15 mouse cellular contexts compared by ENCODE assay signal in genomic region chr4:34907026-34907425, GRCm38 (mm10). TPM values are rescaled to one million over a fixed set of nuclear protein-coding genes. Genes with fewer than 3 reads are reported as not detected.
DNase-seq lines count a peak whose midpoint lies in the region; ATAC-seq and TF ChIP-seq lines count a peak whose summit lies in the region.
"Had no signal": no experiment of that assay in that cellular context is flagged by ENCODE, and none has a peak within 500 bp of the region (broad histone marks: within the 10 kb centered on the region; RNA-seq: fewer than 3 reads in every experiment).

No protein-coding gene starts in this region.

- H3K4me2 ChIP-seq in forebrain, postnatal 0 days (ENCODE audit: low read depth) = no peak overlapping the region
- H3K4me2 ChIP-seq in forebrain, embryonic 13.5 days = no peak overlapping the region
- H3K4me2 ChIP-seq in kidney, postnatal 0 days (ENCODE audit: low read length) = no peak overlapping the region
- no peak overlapping the region for H3K4me2 ChIP-seq in kidney, embryonic 14.5 days (replicated peaks; ENCODE audit: low read depth, low read length)
- H3K4me2 ChIP-seq in embryonic facial prominence, embryonic 14.5 days (ENCODE audit: low read depth, low read length) = peak overlapping the region; percentile 23; the same call in 1 of the 2 replicates
- H3K4me2 ChIP-seq: forebrain, embryonic 15.5 days; liver, embryonic 13.5 days; neural tube, embryonic 13.5 days had no signal

- no peaks in the 10 kb centered on the region for H3K4me1 ChIP-seq in forebrain, postnatal 0 days (ENCODE audit: insufficient read depth)
- H3K4me1 ChIP-seq in forebrain, embryonic 13.5 days = no peaks in the 10 kb centered on the region
- no peaks in the 10 kb centered on the region for H3K4me1 ChIP-seq in kidney, postnatal 0 days (replicated peaks; ENCODE audit: insufficient read depth, low read length)
- H3K4me1 ChIP-seq in kidney, embryonic 14.5 days (ENCODE audit: control insufficient read depth, insufficient read depth, low read length) = no peaks in the 10 kb centered on the region
- H3K4me1 ChIP-seq in E14TG2a.4 (replicated peaks; ENCODE audit: low read depth, low read length) = peaks cover 96% of the 10 kb centered on the region
- H3K4me1 ChIP-seq in embryonic facial prominence, embryonic 14.5 days (ENCODE audit: control insufficient read depth, insufficient read depth, low read length) = no peaks in the 10 kb centered on the region
- H3K4me1 ChIP-seq: forebrain, embryonic 15.5 days; liver, embryonic 13.5 days; neural tube, embryonic 13.5 days had no signal

- peak; percentile 13 for DNase-seq in forebrain, postnatal 0 days
- DNase-seq in kidney, postnatal 0 days (ENCODE audit: low spot score) = peak; percentile 35
- DNase-seq in embryonic facial prominence, embryonic 14.5 days (ENCODE audit: low spot score) = peak; percentile 63
- no peak for DNase-seq in cerebellum, postnatal 4 days (ENCODE audit: low spot score in 2 of 2)
- DNase-seq in thymus, postnatal 4 days = no peak
- DNase-seq: adrenal gland, adult 8-10 months; kidney, postnatal 36 days; liver, embryonic 13.5 days had no signal

- no peak overlapping the region for H3K27ac ChIP-seq in forebrain, postnatal 0 days (ENCODE audit: low read depth, low read length)
- H3K27ac ChIP-seq in forebrain, embryonic 13.5 days = no peak overlapping the region
- no peak overlapping the region for H3K27ac ChIP-seq in kidney, postnatal 0 days
- no peak overlapping the region for H3K27ac ChIP-seq in kidney, embryonic 14.5 days (ENCODE audit: low read depth, low read length)
- no peak overlapping the region for H3K27ac ChIP-seq in embryonic facial prominence, embryonic 14.5 days (replicated peaks; ENCODE audit: low read depth, low read length)
- H3K27ac ChIP-seq: forebrain, embryonic 15.5 days; liver, embryonic 13.5 days; neural tube, embryonic 13.5 days had no signal

- H3K4me3 ChIP-seq in forebrain, postnatal 0 days (ENCODE audit: low read depth, low read length) = no peak overlapping the region
- H3K4me3 ChIP-seq in forebrain, embryonic 13.5 days = no peak overlapping the region
- no peak overlapping the region for H3K4me3 ChIP-seq in kidney, postnatal 0 days (replicated peaks; ENCODE audit: low read depth, low read length)
- H3K4me3 ChIP-seq in kidney, embryonic 14.5 days (ENCODE audit: low read length) = no peak overlapping the region
- H3K4me3 ChIP-seq in E14TG2a.4 (replicated peaks; ENCODE audit: low read length) = peak overlapping the region; percentile 43
- no peak overlapping the region for H3K4me3 ChIP-seq in embryonic facial prominence, embryonic 14.5 days (ENCODE audit: low read depth, low read length)
- H3K4me3 ChIP-seq: forebrain, embryonic 15.5 days; liver, embryonic 13.5 days; neural tube, embryonic 13.5 days had no signal

- WGBS in forebrain, postnatal 0 days = 40% methylated on average over 14 of the region's 14 CpGs
- 41% methylated on average over 14 of the region's 14 CpGs for WGBS in forebrain, embryonic 13.5 days
- WGBS in kidney, postnatal 0 days = 46% methylated on average over 14 of the region's 14 CpGs
- WGBS in kidney, embryonic 14.5 days = 46% methylated on average over 14 of the region's 14 CpGs
- WGBS in embryonic facial prominence, embryonic 14.5 days = 33% methylated on average over 14 of the region's 14 CpGs

- no peaks in the 10 kb centered on the region for H3K9me3 ChIP-seq in forebrain, postnatal 0 days (ENCODE audit: low read length)
- H3K9me3 ChIP-seq in forebrain, embryonic 13.5 days (replicated peaks) = no peaks in the 10 kb centered on the region
- no peaks in the 10 kb centered on the region for H3K9me3 ChIP-seq in kidney, postnatal 0 days (replicated peaks; ENCODE audit: low read length)
- H3K9me3 ChIP-seq in kidney, embryonic 14.5 days (ENCODE audit: control insufficient read depth, low read length) = no peaks in the 10 kb centered on the region
- H3K9me3 ChIP-seq in E14TG2a.4 (ENCODE audit: low read length) = no peaks in the 10 kb centered on the region
- no peaks in the 10 kb centered on the region for H3K9me3 ChIP-seq in embryonic facial prominence, embryonic 14.5 days (ENCODE audit: control insufficient read depth, low read length)
- H3K9me3 ChIP-seq: forebrain, embryonic 15.5 days; liver, embryonic 13.5 days; neural tube, embryonic 13.5 days had no signal

- no peaks in the 10 kb centered on the region for H3K27me3 ChIP-seq in forebrain, postnatal 0 days (ENCODE audit: insufficient read depth, low read length)
- H3K27me3 ChIP-seq in forebrain, embryonic 13.5 days = no peaks in the 10 kb centered on the region
- no peaks in the 10 kb centered on the region for H3K27me3 ChIP-seq in kidney, postnatal 0 days (ENCODE audit: insufficient read depth, low read length)
- no peaks in the 10 kb centered on the region for H3K27me3 ChIP-seq in kidney, embryonic 14.5 days (ENCODE audit: control insufficient read depth, insufficient read depth, low read length)
- H3K27me3 ChIP-seq in E14TG2a.4 (ENCODE audit: insufficient read depth, low read length) = no peaks in the 10 kb centered on the region
- no peaks in the 10 kb centered on the region for H3K27me3 ChIP-seq in embryonic facial prominence, embryonic 14.5 days (replicated peaks; ENCODE audit: control insufficient read depth, insufficient read depth, low read length)
- H3K27me3 ChIP-seq: forebrain, embryonic 15.5 days; liver, embryonic 13.5 days; neural tube, embryonic 13.5 days had no signal

- peak; percentile 67 for ATAC-seq in forebrain, postnatal 0 days
- no peak for ATAC-seq in forebrain, embryonic 13.5 days
- ATAC-seq in kidney, postnatal 0 days (replicated peaks; ENCODE audit: low FRiP score, low read depth) = no peak
- no peak for ATAC-seq in kidney, embryonic 14.5 days (ENCODE audit: low FRiP score, low TSS enrichment)
- ATAC-seq in embryonic facial prominence, embryonic 14.5 days (ENCODE audit: low read depth) = no peak; the same call in 1 of the 2 replicates
- ATAC-seq: forebrain, embryonic 15.5 days had no signal

- no peaks in the 10 kb centered on the region for H3K36me3 ChIP-seq in forebrain, postnatal 0 days (ENCODE audit: insufficient read depth)
- no peaks in the 10 kb centered on the region for H3K36me3 ChIP-seq in forebrain, embryonic 13.5 days (ENCODE audit: poor library complexity, severe bottlenecking)
- no peaks in the 10 kb centered on the region for H3K36me3 ChIP-seq in kidney, postnatal 0 days (ENCODE audit: insufficient read depth, low read length)
- H3K36me3 ChIP-seq in kidney, embryonic 14.5 days (ENCODE audit: control insufficient read depth, insufficient read depth, low read length) = no peaks in the 10 kb centered on the region
- no peaks in the 10 kb centered on the region for H3K36me3 ChIP-seq in E14TG2a.4 (ENCODE audit: insufficient read depth, low read length)
- no peaks in the 10 kb centered on the region for H3K36me3 ChIP-seq in embryonic facial prominence, embryonic 14.5 days (ENCODE audit: control insufficient read depth, insufficient read depth, low read length)
- H3K36me3 ChIP-seq: forebrain, embryonic 15.5 days; liver, embryonic 13.5 days; neural tube, embryonic 13.5 days had no signal

- 0 out of 2 replicates have a peak, but pooled peaks have one; percentile 7 for TF ChIP-seq CTCF in forebrain, postnatal 0 days (IDR thresholded peaks at IDR 0.05; ENCODE audit: low read depth)
- TF ChIP-seq CTCF in kidney, postnatal 0 days (IDR thresholded peaks at IDR 0.05; ENCODE audit: low read depth) = no peak
- no peak for TF ChIP-seq CTCF in E14TG2a.4 (conservative IDR thresholded peaks at IDR 0.05; ENCODE audit: low read length)

- H3K9ac ChIP-seq in forebrain, postnatal 0 days = no peak overlapping the region
- H3K9ac ChIP-seq in forebrain, embryonic 13.5 days = no peak overlapping the region
- H3K9ac ChIP-seq in kidney, postnatal 0 days (ENCODE audit: low read depth, low read length) = no peak overlapping the region
- H3K9ac ChIP-seq in kidney, embryonic 14.5 days (ENCODE audit: low read depth, low read length) = no peak overlapping the region
- H3K9ac ChIP-seq in embryonic facial prominence, embryonic 14.5 days (ENCODE audit: low read depth, low read length) = no peak overlapping the region
- H3K9ac ChIP-seq: forebrain, embryonic 15.5 days; liver, embryonic 13.5 days; neural tube, embryonic 13.5 days had no signal

RNA-seq across cellular contexts. Expression of gene Cga, which starts 13.4 kb away (rescaled TPM):
- not detected in 2 replicates for total RNA-seq in forebrain, postnatal 0 days (2014; rRNA removed)
- polyA plus RNA-seq in forebrain, postnatal 0 days (2015; fragmentation: Nextera tagmentation; extraction: Ambion mirVana) = not detected in 2 replicates
- polyA plus RNA-seq in forebrain, embryonic 13.5 days (2015; fragmentation: Nextera tagmentation; extraction: Ambion mirVana) = not detected in 2 replicates
- not detected in 2 replicates for polyA plus RNA-seq in kidney, postnatal 0 days (2015; fragmentation: Nextera tagmentation; extraction: Ambion mirVana)
- polyA plus RNA-seq in kidney, embryonic 14.5 days (2014; fragmentation: Nextera tagmentation; extraction: Ambion mirVana) = not detected in 2 replicates
- polyA plus RNA-seq in embryonic facial prominence, embryonic 14.5 days (2014; fragmentation: Nextera tagmentation; extraction: Ambion mirVana) = 5.6 and 6.1 TPM in 2 replicates
- total RNA-seq: adrenal gland, adult 8-10 months; hematopoietic stem cell, adult 5-6 weeks; left cerebral cortex, adult 18-20 months had no signal
- polyA plus RNA-seq: forebrain, embryonic 15.5 days had no signal

RNA-seq across cellular contexts. Expression of gene Zfp292, which starts 24.3 kb away (rescaled TPM):
- 37.2 and 46.3 TPM in 2 replicates for total RNA-seq in forebrain, postnatal 0 days (2014; rRNA removed)
- polyA plus RNA-seq in forebrain, postnatal 0 days (2015; fragmentation: Nextera tagmentation; extraction: Ambion mirVana) = 12.0 and 16.7 TPM in 2 replicates
- polyA plus RNA-seq in forebrain, embryonic 13.5 days (2015; fragmentation: Nextera tagmentation; extraction: Ambion mirVana) = 34.8 and 37.9 TPM in 2 replicates
- polyA plus RNA-seq in kidney, postnatal 0 days (2015; fragmentation: Nextera tagmentation; extraction: Ambion mirVana) = 12.4 and 13.2 TPM in 2 replicates
- polyA plus RNA-seq in kidney, embryonic 14.5 days (2014; fragmentation: Nextera tagmentation; extraction: Ambion mirVana) = 19.5 and 26.8 TPM in 2 replicates
- 21.7 and 23.2 TPM in 2 replicates for polyA plus RNA-seq in embryonic facial prominence, embryonic 14.5 days (2014; fragmentation: Nextera tagmentation; extraction: Ambion mirVana)

Comparison
In these comparisons a context has a peak if more than half of its experiments do, and no peak if none do; other contexts are left out.
1. DNase-seq: peak in forebrain, postnatal 0 days (single experiment), kidney, postnatal 0 days (single experiment) and embryonic facial prominence, embryonic 14.5 days (single experiment); none in cerebellum, postnatal 4 days (0 of 2) and thymus, postnatal 4 days (single experiment).